Mouse (Mus musculus): ENCODE data around the gene Scn8a.

Gene Scn8a

DNA sequence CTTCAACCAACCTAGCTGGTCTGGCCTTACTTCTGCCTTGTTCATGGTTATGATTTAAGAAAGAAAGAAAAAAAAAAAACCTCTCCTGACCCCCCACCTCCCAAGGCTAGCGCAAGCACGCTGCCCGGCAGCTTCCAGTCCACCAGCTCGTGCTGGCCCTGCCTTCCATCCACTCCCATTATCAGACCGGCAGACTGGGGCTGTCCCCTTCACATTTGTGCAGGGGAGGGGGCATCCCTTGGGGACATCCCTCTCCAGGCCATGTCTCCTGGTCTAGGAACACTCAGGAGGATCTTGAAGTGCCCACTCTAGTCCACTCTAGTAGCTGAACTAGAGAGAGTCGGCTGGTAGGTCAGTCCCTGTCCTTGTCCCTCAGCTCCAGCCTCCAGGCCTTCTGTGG is 174.9 kb downstream of the Scn8a start:
- DNase-seq = no peak

- no peak for DNase-seq
Measured at GRCm38 (mm10) chr15:101046039-101046526, 176.4 kb downstream of the Scn8a start.

- no peak for DNase-seq
Measured at GRCm38 (mm10) chr15:101046527-101047193, 177.0 kb downstream of the Scn8a start.

DNA sequence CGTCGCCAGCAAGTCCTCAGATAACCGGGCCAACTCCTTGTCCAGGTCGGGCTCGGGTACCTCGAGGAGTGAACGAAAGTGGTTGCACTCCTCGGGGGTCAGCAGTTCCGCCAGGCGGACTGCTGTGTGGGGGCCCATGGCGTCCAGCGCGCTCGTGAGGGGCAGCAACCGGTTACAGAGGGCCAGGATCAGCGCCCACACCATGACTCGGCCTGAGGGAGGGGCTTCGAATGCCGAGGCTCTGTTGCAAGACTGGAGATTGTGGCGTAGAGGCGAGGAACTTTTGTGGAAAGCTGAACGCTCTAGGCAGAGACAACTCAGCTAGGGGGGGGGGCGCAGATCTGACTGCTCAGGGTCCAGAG is 177.5 kb downstream of the Scn8a start, which contains the start of gene Gm47841:
Gene Gm47841, minus strand, starts transcription at position 204 of the 362 bp plus-strand sequence.
- DNase-seq = no peak

DNA sequence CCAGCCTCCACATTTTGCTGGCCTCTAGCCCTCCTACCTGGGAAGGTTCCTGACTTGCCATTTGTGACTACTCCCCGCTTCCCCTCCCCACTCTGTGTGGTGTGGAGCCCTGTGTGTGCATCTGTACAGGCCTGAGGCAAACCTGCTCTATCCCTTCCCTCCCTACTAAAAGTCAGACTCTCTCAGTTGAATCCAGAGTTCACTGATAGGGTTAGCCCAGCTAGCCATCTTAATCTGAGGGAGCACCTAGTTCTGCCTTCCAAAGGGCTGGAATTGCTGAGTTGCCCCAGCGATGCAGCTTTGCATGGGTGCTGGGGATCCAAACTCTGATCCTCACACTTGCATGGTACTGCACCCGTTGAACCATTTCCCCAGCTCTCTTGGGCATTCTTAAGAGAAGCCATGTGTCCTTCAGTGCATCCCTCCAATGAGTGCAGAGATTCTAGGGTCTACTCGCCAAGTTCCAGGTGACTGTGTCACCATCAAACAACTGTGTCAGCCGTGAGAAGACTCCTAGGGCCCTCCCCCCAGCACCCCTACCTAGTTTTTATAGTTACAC is 178.8 kb downstream of the Scn8a start:
- DNase-seq = no peak

GRCm38 (mm10) chr15:101051869-101052268 is 182.2 kb downstream of the Scn8a start:
- no peak for DNase-seq

- DNase-seq = no peak
Measured at GRCm38 (mm10) chr15:101052560-101053501, 183.2 kb downstream of the Scn8a start.

GRCm38 (mm10) chr15:101053832-101054459 is 184.3 kb downstream of the Scn8a start:
- no peak for DNase-seq

DNA sequence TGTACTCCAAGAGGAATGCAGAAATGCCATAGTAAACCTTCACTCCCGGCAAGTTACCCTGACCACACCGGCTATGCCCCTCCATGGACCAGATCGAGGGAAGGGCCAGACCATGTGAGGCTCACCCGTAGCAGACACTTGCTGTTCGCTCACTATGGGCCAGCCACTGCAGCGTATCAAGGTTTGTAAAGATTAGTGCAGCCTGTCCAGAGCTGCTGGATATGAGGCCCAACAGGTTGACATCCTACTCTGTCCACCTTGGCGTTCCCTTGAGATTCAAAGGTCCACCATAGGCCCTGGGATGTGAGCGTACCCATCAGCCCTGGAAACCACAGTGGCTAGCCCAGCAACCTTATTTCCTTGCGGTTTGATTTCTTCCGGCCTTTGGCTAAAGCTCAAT is 184.9 kb downstream of the Scn8a start:
- DNase-seq = no peak

DNA sequence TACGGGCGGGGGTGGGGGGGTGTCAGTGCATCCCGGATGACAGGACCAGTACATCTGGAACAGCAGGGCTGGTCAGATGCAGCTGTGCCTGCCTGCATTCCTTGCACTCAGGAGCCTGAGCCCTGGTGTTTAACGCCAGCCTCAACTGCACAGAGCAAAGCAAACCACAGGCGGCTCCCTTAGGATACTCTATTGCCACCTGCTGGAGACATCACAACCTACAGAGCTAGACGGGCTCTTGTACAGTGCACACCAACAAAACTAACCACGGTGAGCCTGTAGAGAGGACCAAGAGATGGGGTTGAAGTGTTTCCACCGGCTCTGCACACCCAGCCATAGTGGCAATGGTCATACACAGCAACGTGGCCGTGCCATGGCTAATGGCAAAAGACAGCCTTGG is 186.6 kb downstream of the Scn8a start:
- peak; percentile 32 for DNase-seq

- no peak for DNase-seq
Measured at GRCm38 (mm10) chr15:101059570-101060279, 190.1 kb downstream of the Scn8a start.

- no peak for DNase-seq
Measured at GRCm38 (mm10) chr15:101060280-101060852, 190.7 kb downstream of the Scn8a start.

GRCm38 (mm10) chr15:101065069-101065468 is 195.4 kb downstream of the Scn8a start:
- peak; percentile 33 for DNase-seq

DNA sequence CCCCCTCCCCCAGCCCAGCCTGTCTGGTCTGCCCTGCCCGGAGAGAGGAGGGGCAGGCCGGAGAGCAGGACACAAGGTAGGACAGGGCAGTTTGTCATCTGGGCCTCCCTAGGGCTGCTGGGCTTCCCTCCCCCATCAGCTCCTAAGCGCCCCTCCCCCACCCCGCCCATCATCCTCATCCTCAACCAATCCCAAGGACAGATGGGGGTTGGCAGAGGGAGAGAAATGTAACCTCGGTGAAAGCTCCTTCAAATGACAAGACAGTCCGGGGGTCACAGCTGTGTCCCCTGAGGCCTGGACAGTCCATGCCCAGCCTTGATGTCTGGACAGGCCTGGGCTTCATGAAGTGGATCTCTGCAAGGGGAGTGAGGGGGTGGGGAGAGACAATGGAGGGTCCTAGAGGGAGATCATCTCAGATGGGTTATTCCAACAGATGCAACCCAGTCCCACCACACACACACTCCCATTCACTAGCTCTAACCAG is 196.7 kb downstream of the Scn8a start:
- no peak for DNase-seq

DNA sequence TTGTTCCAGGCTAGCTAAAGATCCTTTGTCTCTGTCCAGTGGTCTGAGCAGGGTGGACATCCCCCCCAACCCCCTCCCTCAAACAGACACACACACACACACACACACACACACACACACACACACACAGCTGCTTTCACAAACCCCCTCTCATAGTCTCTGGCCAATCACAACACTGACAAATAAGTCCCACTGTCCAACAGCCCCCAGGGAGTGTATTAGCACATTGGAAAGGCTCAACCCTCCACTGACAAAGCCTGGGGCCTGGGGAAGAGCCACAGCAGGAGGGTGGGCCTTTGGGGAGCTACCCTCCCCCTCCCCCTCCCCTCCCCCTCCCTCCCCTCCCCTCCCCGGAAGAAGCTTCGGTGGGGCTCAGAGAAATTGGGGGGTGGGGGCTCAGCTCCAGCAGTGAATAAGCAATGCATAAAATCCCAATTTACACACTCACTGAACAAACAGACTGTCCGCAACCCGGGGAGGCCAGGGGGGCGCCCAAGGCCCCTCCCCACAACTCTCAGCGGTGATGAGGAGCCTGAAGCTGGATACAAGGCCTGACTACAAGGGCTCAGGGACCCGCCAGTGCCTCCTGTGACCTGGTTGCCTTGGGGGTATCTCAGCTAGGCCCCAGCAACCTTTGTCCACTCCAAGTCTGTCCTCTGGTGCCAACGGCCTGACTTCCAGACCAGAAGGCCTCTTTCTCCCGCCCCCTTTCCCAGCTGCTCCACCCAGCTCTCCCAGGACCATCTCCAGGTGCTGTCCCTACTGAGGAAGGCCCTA is 197.4 kb downstream of the Scn8a start:
- no peak for DNase-seq

- DNase-seq = no peak
Measured at GRCm38 (mm10) chr15:101068029-101068428, 198.4 kb downstream of the Scn8a start.

GRCm38 (mm10) chr15:101068671-101069070 is 199.0 kb downstream of the Scn8a start:
- DNase-seq = no peak

DNA sequence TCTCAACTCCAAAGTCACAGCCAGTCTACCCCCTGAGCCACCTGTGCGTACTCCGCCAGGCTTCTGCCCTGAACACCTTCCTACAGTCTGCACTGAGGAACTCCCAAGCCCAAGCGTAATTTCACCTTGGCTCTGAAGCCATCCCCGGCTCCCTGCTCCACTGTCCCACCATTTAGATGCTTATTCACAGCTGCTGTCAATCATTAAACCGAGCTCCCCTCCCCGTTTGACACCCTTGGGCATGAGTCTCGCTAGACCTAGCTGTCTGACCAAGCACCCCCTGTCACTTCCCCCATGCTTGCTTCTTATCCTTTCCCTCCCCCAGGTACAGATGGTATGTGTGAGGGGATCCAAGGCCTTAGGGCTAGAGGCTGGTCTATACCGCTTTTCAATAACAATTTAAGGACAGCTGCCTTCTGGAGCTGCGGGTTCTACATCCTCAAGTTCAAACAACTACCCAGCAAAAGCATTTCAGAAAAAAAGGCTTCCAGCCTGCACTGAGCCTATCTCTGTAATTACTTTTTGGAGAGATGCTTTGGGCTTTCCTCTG is 200.1 kb downstream of the Scn8a start:
- no peak for DNase-seq

DNA sequence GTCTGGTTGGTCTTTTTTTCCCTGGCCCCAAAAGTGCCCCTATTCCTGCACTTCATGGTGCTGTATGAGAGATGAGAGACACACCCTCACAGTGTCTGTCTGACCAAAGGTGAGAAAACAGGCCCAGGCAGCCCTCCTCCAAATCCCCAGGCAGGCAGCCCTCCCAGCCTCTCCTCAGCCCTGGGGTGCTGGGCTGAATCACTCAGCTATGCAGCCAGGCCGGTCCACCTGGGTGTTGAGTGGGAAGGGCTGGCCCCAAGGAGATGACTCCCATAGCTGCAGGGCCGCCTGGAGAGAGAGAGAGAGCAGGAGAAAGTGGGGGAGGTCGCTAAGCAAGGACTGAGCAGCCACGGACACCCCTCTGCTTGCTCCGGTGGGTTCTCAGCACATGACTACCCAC is 201.1 kb downstream of the Scn8a start:
- no peak for DNase-seq

DNA sequence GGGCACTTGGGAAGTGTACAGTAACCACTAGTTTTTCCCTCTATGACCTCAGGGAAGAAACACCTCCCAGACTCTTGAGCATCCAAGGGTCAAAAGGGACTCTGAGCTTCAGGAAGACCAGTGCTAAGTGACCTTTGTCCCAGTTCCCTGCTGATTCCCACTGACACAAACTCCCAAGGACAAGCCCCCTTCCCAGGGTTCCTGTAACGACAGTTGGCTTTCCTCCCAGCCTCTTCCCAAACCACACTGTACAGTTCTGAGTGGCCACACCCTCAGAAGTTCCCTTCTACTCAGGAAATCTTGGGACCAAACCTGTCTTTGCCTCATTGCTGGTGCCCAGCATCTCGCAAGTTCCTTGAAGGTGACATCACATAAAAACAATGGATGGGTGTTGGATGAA is 203.1 kb downstream of the Scn8a start:
- DNase-seq = no peak

- DNase-seq = no peak
Measured at GRCm38 (mm10) chr15:101074067-101074466, 204.4 kb downstream of the Scn8a start.
